Mouse (Mus musculus) embryonic fibroblast, embryonic 13.5 days (primary cell): Measurements from ENCODE around the gene Maz.

Source experiments
- CTCF ChIP-seq: IDR thresholded peaks from 2 replicates; pipeline ENCODE4 v1.5.1; 2011; ENCODE audit warnings: mild to moderate bottlenecking, control low read depth, low read length, moderate library complexity, borderline replicate concordance; ENCODE audit not compliant: insufficient read depth
- POLR2A ChIP-seq: IDR thresholded peaks from 2 replicates; pipeline ENCODE4 v1.6.1; 2011; ENCODE audit warnings: low read depth, mild to moderate bottlenecking, control low read depth, low read length, moderate library complexity

- TF ChIP-seq CTCF (no peak), POLR2A (no peak)
Measured at GRCm38 (mm10) chr7:127070871-127071413, 44.1 kb upstream of the Maz start.
